Mouse (Mus musculus) thymus, postnatal 36 days (tissue): ENCODE data around the gene Fgfr2.
"Not testable (repeated sequence)": the region's sequence is repeated elsewhere in the genome, so short reads cannot be mapped to it uniquely, and the experiment has no call there.

ENCODE experiments used
- DNase-seq, 2 experiments: peaks; one replicate each; pipeline ENCODE4 v3.0.0; 2022; ENCODE audit warnings: mixed read lengths in 2 of 2

The Fgfr2 gene

DNA sequence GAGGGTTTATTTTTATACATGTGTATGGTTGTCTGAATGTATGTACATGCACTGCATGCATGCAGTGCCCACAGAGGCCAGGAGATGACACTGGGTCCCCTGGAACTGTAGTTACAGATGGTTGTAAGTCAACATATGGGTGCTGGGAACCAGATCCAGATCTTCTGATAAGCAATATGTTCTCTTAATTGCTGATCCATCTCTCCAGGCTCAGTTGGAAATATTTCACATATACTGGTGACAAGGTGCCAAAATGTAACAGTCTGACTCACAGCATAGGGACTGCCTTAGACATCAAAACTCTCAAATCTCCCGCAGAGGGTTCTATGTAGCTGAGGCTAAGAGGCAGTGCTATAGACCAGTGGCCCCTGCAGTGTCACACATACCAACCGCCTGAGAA is 646.7 kb downstream of the Fgfr2 start:
- DNase-seq, result no peak

GRCm38 (mm10) chr7:132475069-132475468 is 648.1 kb downstream of the Fgfr2 start:
- peak; percentile 54 to 62 for DNase-seq

GRCm38 (mm10) chr7:132471327-132471726 is 651.8 kb downstream of the Fgfr2 start:
- DNase-seq, result peak; percentile 13 to 24

- no peak for DNase-seq
Observed at GRCm38 (mm10) chr7:132468391-132468790, 654.8 kb downstream of the Fgfr2 start.

DNA sequence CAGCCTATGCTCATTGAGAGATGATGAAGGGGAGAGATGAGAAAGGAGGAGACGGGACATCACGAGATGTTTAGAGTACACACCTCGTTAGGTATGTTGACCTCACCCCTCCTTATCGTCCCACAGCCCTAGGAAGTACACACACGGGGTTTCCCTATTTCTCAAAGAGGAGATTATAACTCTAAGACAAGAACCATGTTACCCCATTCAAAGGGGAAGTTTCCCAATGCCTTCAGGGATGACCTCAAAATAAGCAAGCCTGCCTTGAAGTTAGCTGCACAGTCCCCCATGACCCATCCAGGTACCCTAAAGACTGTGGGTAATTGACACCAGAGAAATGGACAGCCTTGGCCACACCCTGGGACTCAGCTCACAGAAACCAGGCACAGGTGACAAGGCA is 657.3 kb downstream of the Fgfr2 start:
- DNase-seq, result no peak

GRCm38 (mm10) chr7:132464894-132465293 is 658.3 kb downstream of the Fgfr2 start:
- no peak for DNase-seq

DNA sequence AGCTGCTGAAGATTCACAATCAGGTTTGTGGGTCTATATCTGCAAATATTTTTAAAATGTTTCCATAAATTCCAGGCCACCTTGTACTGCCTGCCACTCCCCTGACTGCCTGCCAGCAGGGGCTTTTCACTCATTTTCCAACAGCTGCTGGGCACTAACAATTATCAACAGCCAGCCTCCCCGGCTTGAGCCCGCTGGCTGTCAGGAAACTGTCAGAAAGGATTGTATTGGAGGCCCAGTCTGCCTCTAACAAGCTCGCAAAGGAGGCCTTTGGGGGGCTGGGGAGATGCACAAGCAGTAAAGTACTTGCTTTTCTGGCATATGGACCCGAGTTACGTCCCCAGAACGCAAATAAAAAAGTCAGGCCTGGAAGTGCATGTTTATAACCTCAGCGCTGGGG is 664.7 kb downstream of the Fgfr2 start:
- no peak for DNase-seq

GRCm38 (mm10) chr7:132455071-132455720 is 668.0 kb downstream of the Fgfr2 start:
- DNase-seq, result no peak

DNA sequence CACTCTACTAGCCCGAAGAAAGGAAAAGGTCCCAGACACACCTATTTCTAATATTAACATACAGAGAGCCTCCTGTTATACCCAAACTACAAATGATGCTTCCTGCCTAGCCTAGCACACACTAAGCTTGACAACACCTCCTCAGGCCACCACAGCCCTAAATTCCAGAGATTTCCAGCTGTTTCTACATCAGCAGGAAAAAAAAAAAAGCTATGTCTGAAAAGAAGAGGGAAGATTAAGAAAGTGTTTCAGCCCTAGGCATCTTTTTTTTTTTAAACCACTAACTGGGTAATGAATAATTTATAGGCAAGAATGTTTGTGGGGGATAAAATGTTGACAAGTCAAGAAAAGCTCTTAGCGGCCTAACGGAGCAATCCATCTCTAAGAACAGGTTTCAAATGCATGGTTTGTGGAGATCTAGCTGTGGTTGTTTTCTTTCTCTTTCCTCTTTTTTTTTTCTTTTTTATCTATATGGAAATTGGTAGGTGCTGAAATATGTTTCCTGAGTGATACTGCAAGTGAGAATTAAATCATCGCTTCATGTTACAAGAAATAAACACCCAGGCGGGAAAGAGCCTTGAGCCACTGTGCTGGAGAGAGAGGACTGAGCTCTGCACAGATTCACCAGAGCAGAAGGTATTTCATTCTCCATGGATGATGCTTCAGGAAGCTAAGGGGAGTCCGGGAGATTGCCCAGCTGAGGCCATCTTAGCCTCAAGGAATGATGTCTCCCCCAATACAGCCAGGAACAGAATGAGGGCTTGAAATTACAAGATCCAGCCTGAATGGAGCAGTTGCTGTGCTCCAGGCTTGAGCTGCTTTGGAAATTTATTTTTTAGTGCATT is 673.0 kb downstream of the Fgfr2 start:
- no peak for DNase-seq

DNA sequence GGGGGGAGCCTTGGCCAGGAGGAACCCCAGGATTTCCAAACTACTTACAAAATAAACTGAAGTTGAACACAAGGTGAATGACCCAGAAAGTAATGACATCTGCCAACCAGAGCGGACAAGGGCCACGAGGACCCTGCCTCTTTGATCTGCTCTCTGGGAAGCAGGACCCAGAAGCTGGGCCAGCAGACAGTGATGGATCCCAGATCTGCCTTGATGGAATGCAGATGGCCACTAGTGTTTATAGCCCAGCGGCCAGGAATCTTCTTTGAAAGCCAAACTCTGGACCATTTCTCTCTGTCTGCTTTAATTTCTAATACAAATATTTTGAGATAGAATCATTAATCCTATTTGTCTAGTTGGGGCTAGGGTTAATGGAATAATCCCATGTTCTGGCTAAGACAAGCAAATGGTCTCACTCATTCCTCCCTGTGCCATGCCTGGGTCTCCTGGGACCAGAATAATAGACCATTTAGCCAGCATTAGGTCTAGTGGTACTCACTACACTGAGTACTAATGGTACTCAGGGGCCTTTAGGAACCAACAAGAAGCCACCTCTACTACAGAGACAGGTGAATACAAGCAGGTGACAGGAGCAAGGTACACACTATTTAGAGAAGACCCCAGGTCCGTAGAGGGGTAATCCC is 674.5 kb downstream of the Fgfr2 start:
- no peak for DNase-seq

DNA sequence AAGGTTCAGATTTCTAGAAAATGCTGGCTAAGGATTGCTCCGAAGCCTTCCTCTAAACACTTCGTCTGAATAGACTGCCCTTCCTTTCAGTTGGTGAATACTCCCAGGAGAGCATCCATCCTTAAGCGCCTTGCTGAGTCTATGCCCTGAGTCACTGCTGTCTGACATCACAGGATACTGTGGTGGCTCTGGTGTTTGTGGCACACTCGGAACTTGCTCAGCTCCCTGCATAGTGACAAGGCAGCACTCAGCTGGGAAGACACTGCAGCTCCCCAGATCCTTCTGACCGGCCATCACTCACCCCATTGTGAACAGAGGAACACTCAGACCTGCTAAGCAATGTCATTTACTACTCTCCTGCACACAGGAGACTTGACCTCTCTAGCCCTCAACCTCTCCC is 675.6 kb downstream of the Fgfr2 start:
- no peak for DNase-seq

DNA sequence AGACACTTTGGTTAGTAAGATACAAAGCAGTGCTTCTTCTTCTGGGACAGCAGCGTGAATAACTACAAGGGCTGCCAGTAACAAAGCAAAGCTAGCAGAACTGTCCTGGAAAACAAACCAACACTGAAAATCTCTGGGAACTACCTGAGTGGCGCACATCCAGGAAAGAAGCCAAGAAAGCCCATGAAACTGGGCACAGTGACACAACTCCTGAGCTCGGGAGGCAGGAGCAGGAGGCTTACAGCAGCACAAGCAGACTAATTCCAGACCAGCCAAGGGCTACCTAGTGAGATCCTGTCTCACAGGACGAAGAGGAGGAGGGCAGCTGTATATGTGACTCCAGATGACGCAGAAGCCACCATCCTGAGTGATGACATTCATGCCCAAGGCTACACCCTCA is 676.3 kb downstream of the Fgfr2 start:
- DNase-seq, result no peak

GRCm38 (mm10) chr7:132444221-132444620 is 678.9 kb downstream of the Fgfr2 start:
- DNase-seq, result no peak

DNA sequence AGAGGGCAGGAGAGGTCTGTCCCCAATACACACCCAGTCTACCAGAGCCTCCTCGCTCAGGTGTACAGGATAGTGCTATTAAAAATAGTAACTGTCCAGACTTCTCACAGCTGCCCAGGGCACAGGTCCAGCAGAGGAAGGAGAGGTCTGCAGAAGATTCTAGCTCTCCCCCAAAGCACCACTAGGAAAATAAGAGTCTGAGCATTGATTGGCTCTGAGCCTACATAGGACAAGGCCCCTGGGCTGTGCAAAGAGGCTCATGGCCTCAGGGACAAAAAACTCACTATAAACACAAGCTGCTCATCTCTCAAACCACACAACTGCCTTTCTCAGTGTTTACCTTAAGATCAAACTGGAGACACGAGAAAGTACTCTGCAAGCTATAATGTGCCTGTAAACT is 679.4 kb downstream of the Fgfr2 start:
- no peak for DNase-seq

DNA sequence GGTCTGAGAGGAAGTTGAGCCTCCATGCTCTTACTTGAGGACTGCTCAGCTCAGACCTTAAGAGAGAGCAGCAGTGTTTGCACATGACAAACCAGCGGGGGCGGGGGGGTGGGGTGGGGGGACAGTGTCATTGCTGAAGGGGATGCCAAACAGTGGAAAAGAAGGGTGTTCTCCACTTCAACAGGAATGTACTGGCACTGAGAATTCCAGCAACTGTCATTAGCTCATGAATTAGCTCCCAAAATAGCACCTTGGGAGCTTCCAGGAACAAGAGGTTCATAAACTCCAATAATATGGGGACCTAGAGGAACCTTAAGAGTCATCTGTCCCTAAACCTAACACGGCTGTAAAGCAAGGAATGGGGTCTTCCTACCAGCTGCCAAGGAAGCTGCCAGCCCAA is 680.0 kb downstream of the Fgfr2 start:
- no peak for DNase-seq

- not testable (repeated sequence) for DNase-seq
Observed at GRCm38 (mm10) chr7:132442133-132442763, 680.9 kb downstream of the Fgfr2 start.

DNA sequence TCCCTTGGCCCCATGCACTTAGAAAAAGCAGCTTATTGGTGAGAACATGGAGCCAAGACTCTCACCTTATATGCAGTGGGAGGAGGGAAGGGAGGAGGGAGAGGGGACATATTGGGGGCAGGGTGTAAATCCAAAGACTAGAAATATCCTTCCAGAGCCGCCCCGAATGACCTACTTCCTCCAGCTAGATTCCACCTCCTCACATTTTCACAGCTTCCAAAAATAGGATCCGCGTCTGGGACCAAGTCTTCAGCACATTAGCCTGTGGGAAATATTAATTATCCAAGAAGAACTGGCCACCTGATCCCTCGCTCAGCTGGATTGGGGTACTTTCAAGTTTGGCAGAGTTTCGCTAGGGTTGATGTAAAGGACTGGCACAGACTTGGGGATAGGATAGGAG is 683.2 kb downstream of the Fgfr2 start:
- DNase-seq, result no peak

DNA sequence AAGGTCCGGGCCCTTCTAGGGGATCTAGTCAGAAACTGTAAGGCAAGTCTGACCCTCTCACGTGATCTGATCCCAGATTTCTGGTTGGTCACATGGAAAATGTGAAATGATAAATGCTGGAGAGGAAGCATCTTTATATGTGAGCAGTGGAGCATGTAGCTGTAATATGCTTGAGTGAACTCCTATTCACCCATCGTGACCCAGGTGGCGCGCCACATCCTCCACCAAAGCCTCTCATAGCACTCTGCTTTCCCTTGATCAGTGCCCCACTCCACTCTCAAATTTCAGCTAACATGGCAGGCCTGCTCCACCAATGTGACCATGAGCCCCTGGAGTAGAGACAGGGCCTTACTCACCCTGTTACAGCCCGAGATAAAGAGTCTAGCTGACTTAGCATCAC is 685.1 kb downstream of the Fgfr2 start:
- DNase-seq, result no peak

GRCm38 (mm10) chr7:132437431-132437830 is 685.7 kb downstream of the Fgfr2 start:
- DNase-seq, result no peak

- no peak for DNase-seq
Observed at GRCm38 (mm10) chr7:132435486-132436055, 687.6 kb downstream of the Fgfr2 start.

- no peak for DNase-seq
Observed at GRCm38 (mm10) chr7:132429324-132429723, 693.8 kb downstream of the Fgfr2 start.

- DNase-seq, result no peak
Observed at GRCm38 (mm10) chr7:132428308-132428707, 694.8 kb downstream of the Fgfr2 start.

DNA sequence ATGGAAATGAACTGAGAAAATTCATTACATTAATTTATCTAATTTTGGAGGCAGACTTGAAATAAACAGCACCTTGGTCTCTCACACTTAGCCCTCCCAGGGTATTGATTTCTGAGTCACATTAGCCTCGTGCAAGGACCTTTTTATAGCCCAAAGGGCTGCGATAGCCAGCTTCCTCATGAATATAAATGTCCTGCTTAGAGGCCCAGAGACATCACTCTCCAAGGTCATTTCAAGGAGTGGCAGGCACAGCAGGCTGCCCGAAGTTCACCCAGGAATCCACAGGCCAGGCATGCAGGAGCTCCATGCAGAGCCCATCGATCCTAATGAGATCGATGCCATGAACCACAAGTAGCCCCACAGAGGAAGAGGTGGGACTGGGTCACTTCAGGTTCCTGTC is 697.1 kb downstream of the Fgfr2 start:
- DNase-seq, result no peak
